Mouse (Mus musculus): ENCODE results near the gene Olfr765. TPM values are rescaled to one million over a fixed set of nuclear protein-coding genes. Genes with fewer than 3 reads are reported as not detected.
A peak's percentile ranks its signal among the peaks of the same experiment; 100 is the strongest.
"Not testable (repeated sequence)": the region's sequence is repeated elsewhere in the genome, so short reads cannot be mapped to it uniquely, and the experiment has no call there.

The Olfr765 gene
- polyA plus RNA-seq, 1 experiment from 2014 or later = not detected

DNA sequence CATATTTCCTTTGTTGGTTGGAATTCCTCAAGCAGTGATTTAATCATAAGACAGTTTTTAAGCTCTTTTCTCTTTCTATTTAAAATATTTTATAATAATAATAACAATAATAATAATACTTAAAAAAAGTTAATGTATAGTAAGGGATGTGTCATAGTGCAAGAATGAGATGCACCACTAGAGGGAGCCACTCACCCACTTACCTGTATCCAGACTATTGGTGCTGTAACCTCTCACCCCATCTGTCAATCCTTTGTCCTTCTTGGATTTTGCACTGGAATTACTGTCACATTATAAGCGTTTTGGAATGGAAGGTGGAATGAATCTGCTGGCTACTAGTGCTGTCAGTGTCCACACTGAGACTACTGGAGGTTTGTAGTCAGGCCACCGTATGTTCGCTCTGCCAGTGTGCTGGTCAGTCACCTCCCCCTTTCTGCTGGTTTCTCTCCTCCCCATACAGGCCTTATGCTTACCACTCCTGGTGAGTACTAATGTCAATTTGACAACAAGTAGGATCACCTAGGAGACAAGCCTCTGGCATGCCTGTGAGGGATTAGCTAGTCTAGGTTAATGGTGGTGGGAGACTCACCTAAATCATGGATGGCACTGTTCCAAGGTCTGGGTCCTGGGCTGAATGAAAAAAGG lies 23.7 kb downstream of the Olfr765 start:
- DNase-seq (ENCODE audit: low spot score) = peak; percentile 65
- peak; percentile 82 for TF ChIP-seq CTCF (IDR thresholded peaks at IDR 0.05; ENCODE audit: low read depth)
- no peak overlapping the region for H3K4me2 ChIP-seq (ENCODE audit: low read length)
- H3K9me3 ChIP-seq (replicated peaks; ENCODE audit: low read length) = no peaks in the 10 kb centered on the region
- no peaks in the 10 kb centered on the region for H3K36me3 ChIP-seq (ENCODE audit: insufficient read depth, low read length)
- no peak overlapping the region for H3K27ac ChIP-seq
- no peaks in the 10 kb centered on the region for H3K4me1 ChIP-seq (replicated peaks; ENCODE audit: insufficient read depth, low read length)
- H3K4me3 ChIP-seq (replicated peaks; ENCODE audit: low read depth, low read length) = no peak overlapping the region
- H3K9ac ChIP-seq (ENCODE audit: low read depth, low read length) = no peak overlapping the region
- no peaks in the 10 kb centered on the region for H3K27me3 ChIP-seq (ENCODE audit: insufficient read depth, low read length)
- 0 out of 2 replicates have a peak, but pooled peaks have one; percentile 46 for ATAC-seq (replicated peaks; ENCODE audit: low FRiP score, low read depth)
- WGBS = 64% methylated on average over 3 of the region's 3 CpGs

DNA sequence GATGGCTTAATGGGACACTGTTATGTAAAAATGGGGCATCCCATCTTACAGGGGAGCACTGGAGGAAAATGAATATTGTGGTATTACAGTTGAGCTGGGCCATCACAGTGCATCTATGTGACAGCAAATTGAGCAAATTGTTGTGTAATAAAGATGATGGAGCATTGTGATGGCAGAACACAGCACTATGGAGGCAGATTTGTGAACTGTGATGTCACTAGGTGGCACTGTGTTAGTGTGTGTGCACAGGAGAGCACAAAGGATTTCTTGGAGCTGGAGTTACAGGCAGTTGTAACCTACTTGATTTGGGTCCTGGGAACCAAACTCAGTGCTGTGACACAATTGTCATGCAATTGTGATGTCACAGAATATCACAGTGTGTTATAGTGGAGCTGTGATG lies 26.5 kb downstream of the Olfr765 start:
- TF ChIP-seq CTCF (IDR thresholded peaks at IDR 0.05; ENCODE audit: low read depth) = no peak
- Histone ChIP-seq H3K9me3 (replicated peaks; ENCODE audit: low read length) (no peaks in the 10 kb centered on the region), H3K4me2 (ENCODE audit: low read length) (no peak overlapping the region), H3K36me3 (ENCODE audit: insufficient read depth, low read length) (no peaks in the 10 kb centered on the region), H3K9ac (ENCODE audit: low read depth, low read length) (no peak overlapping the region), H3K4me3 (replicated peaks; ENCODE audit: low read depth, low read length) (no peak overlapping the region), H3K27ac (no peak overlapping the region), H3K27me3 (ENCODE audit: insufficient read depth, low read length) (no peaks in the 10 kb centered on the region), H3K4me1 (replicated peaks; ENCODE audit: insufficient read depth, low read length) (no peaks in the 10 kb centered on the region)
- DNase-seq (ENCODE audit: low spot score) (no peak), ATAC-seq (replicated peaks; ENCODE audit: low FRiP score, low read depth) (no peak)

DNA sequence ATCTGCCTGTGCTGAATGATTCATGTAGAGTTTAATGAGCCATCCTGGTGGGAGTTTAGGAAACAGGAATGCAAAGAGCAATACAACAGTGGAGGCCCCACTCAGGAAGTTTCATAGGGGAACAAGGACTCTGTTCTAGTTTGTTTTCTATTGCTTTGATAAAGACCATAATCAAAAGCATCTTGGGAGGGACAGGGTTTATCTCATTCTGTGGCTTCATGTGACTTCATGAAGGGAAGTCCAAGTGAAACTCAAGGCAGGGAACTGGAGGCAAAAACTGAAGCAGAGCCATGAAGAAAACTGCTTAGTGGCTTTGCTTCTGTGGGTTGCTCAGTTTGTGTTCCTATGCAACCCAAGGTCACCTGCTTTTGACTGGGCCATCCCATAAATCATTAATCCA lies 35.3 kb downstream of the Olfr765 start:
- Histone ChIP-seq H3K36me3 (ENCODE audit: insufficient read depth, low read length) (no peaks in the 10 kb centered on the region), H3K27me3 (ENCODE audit: insufficient read depth, low read length) (no peaks in the 10 kb centered on the region), H3K9ac (ENCODE audit: low read depth, low read length) (no peak overlapping the region), H3K27ac (no peak overlapping the region), H3K4me1 (replicated peaks; ENCODE audit: insufficient read depth, low read length) (no peaks in the 10 kb centered on the region), H3K4me3 (replicated peaks; ENCODE audit: low read depth, low read length) (no peak overlapping the region), H3K9me3 (replicated peaks; ENCODE audit: low read length) (no peaks in the 10 kb centered on the region), H3K4me2 (ENCODE audit: low read length) (no peak overlapping the region)
- no peak for DNase-seq (ENCODE audit: low spot score)
- no peak for ATAC-seq (replicated peaks; ENCODE audit: low FRiP score, low read depth)
- TF ChIP-seq CTCF (IDR thresholded peaks at IDR 0.05; ENCODE audit: low read depth) = no peak

DNA sequence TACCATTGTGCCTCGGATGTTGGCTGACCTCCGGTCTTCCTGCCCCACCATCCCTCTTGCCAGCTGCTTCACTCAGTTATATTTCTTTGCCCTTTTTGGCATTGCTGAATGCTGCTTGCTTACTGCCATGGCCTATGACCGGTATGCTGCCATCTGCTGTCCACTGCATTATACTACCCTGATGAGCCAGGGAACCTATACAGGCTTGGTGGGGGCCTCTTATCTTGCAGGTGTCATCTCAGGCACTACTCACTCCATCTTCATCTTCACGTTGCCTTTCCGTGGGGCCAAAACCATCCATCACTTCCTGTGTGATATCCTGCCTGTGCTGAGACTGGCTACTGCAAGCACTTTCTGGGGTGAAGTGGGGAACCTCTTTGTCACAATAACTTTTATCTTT lies 38.3 kb downstream of the Olfr765 start:
- DNase-seq (ENCODE audit: low spot score); H3K9ac ChIP-seq (ENCODE audit: low read depth, low read length); H3K9me3 ChIP-seq (replicated peaks; ENCODE audit: low read length); H3K4me2 ChIP-seq (ENCODE audit: low read length); H3K4me1 ChIP-seq (replicated peaks; ENCODE audit: insufficient read depth, low read length); H3K36me3 ChIP-seq (ENCODE audit: insufficient read depth, low read length); ATAC-seq (replicated peaks; ENCODE audit: low FRiP score, low read depth); H3K27me3 ChIP-seq (ENCODE audit: insufficient read depth, low read length); H3K27ac ChIP-seq; H3K4me3 ChIP-seq (replicated peaks; ENCODE audit: low read depth, low read length): not testable (repeated sequence)
- 50% methylated on average over 1 of the region's 5 CpGs for WGBS

DNA sequence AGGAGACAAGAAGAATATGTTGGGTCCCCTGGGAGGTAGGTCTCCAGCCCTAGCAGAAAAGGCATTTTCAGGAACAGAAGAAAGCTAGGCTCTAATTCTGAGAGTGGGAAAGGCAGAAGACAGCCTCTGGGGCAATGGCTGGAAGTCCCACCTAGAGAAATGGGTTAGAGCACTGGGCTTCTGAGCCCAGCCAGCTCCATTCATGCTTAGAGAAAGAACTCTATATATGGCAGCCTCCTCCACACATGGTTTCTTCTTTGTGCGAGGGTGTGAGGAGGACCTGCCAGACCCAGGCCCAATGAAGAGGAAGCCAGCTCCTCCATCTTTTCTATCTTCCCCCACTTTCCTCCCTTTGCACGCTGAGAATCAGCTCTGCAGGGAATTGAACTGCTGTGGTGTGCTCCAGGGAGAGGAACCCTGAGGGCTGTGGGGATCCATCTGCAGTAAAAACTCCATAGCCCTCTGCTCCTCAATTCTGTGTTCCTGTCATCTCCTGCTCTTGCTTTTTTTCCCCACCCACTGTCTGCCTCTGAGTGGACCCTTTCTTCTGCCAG lies 39.4 kb downstream of the Olfr765 start, which contains the start of gene Olfr763:
Gene Olfr763 (plus strand): TSS at position 504 of the 554 bp plus-strand sequence.
- Histone ChIP-seq H3K36me3 (ENCODE audit: insufficient read depth, low read length) (no peaks in the 10 kb centered on the region), H3K27ac (no peak within 1 kb of the TSS), H3K9me3 (replicated peaks; ENCODE audit: low read length) (no peaks in the 10 kb centered on the region), H3K4me2 (ENCODE audit: low read length) (no peak within 1 kb of the TSS), H3K9ac (ENCODE audit: low read depth, low read length) (no peak within 1 kb of the TSS), H3K4me3 (replicated peaks; ENCODE audit: low read depth, low read length) (no peak within 1 kb of the TSS), H3K27me3 (ENCODE audit: insufficient read depth, low read length) (no peaks in the 10 kb centered on the region), H3K4me1 (replicated peaks; ENCODE audit: insufficient read depth, low read length) (no peaks in the 10 kb centered on the region)
- TF ChIP-seq CTCF (IDR thresholded peaks at IDR 0.05; ENCODE audit: low read depth) = no peak
- WGBS = 77% methylated on average over 2 of the region's 2 CpGs
- DNase-seq (ENCODE audit: low spot score) = no peak
- ATAC-seq (replicated peaks; ENCODE audit: low FRiP score, low read depth) = no peak

DNA sequence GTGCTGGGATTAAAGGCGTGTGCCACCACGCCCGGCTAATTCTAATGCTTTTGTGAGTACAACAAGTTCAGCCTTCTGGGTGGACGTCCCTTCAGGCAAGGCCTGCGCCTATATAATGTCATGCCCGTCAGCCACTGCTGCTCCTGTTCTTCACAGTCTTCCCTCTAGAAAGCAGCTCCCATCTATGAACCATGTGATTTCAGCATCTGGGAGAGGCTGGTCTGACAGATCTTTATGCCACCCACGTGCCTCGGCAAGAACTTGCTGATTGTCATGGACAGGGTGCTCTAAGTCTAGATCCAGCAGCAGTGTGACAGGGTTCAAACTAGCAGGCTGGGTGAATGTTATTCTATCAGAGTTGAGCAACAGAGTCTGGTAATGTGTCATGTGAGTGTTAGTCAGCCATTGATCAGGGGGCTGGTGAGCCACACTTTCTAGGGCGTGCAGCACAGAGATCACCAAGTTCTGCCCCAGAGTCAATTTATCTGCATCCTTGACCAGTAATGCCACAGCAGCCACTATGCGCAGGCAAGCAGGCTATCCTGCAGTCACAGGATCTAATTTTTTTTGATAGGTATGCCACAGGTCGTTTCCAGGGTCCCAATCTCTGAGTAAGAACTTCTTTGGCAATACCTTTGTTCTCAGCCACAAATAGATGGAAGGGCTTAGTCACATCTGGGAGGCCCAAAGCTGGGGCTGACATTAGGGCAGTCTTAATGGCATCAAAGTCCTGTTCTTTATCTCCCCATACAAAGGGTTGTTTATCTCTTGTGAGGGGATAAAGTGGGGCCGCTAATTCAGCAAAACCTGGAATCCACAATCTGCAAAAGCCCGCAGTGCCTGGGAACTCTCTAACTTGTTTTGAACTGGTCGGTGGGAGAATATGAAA lies 45.5 kb downstream of the Olfr765 start:
- WGBS = 88% methylated on average over 14 of the region's 14 CpGs
- no peak for DNase-seq (ENCODE audit: low spot score)
- no peaks in the 10 kb centered on the region for H3K9me3 ChIP-seq (replicated peaks; ENCODE audit: low read length)
- TF ChIP-seq CTCF (IDR thresholded peaks at IDR 0.05; ENCODE audit: low read depth) = no peak
- H3K27ac ChIP-seq = no peak overlapping the region
- no peaks in the 10 kb centered on the region for H3K4me1 ChIP-seq (replicated peaks; ENCODE audit: insufficient read depth, low read length)
- H3K9ac ChIP-seq (ENCODE audit: low read depth, low read length) = no peak overlapping the region
- ATAC-seq (replicated peaks; ENCODE audit: low FRiP score, low read depth) = no peak
- H3K36me3 ChIP-seq (ENCODE audit: insufficient read depth, low read length) = no peaks in the 10 kb centered on the region
- H3K27me3 ChIP-seq (ENCODE audit: insufficient read depth, low read length) = no peaks in the 10 kb centered on the region
- no peak overlapping the region for H3K4me3 ChIP-seq (replicated peaks; ENCODE audit: low read depth, low read length)
- no peak overlapping the region for H3K4me2 ChIP-seq (ENCODE audit: low read length)
